In genomic region chr4:82624285-82625045, GRCm38 (mm10) we compare ENCODE assay signal across 24 mouse cellular contexts.
A peak's percentile ranks its signal among the peaks of the same experiment; 100 is the strongest.
DNase-seq lines count a peak whose midpoint lies in the region; ATAC-seq and TF ChIP-seq lines count a peak whose summit lies in the region.
"Had no signal": no experiment of that assay in that cellular context is flagged by ENCODE, and none has a peak within 500 bp of the region (broad histone marks: within the 10 kb centered on the region; RNA-seq: fewer than 3 reads in every experiment).

No protein-coding gene starts in this region.

- no peak for TF ChIP-seq CTCF in heart, postnatal 0 days (IDR thresholded peaks at IDR 0.05; ENCODE audit: low read depth)

- no peaks in the 10 kb centered on the region for H3K9me3 ChIP-seq in heart, postnatal 0 days (replicated peaks; ENCODE audit: control insufficient read depth, low read length)
- no peaks in the 10 kb centered on the region for H3K9me3 ChIP-seq in limb, embryonic 14.5 days (ENCODE audit: control insufficient read depth, low read length)
- H3K9me3 ChIP-seq: embryonic facial prominence, embryonic 15.5 days; kidney, embryonic 15.5 days; megakaryocyte, embryonic 14.5 days had no signal

- no peak overlapping the region for H3K4me2 ChIP-seq in heart, postnatal 0 days (ENCODE audit: low read depth, low read length)
- H3K4me2 ChIP-seq in limb, embryonic 14.5 days (replicated peaks; ENCODE audit: low read depth, low read length, severe bottlenecking), result no peak overlapping the region
- H3K4me2 ChIP-seq: embryonic facial prominence, embryonic 15.5 days; kidney, embryonic 15.5 days had no signal

- H3K27ac ChIP-seq in heart, postnatal 0 days (ENCODE audit: low read depth), result peak overlapping the region; percentile 30; the same call in 1 of the 2 replicates
- 0 out of 2 replicates have a peak overlapping the region, but pooled peaks have one; percentile 63 for H3K27ac ChIP-seq in limb, embryonic 14.5 days (replicated peaks; ENCODE audit: low read depth, low read length)
- H3K27ac ChIP-seq: heart, adult 2 months; kidney, embryonic 15.5 days had no signal

- H3K27me3 ChIP-seq in heart, postnatal 0 days (ENCODE audit: control insufficient read depth, insufficient read depth, low read length), result no peaks in the 10 kb centered on the region
- H3K27me3 ChIP-seq in limb, embryonic 14.5 days (ENCODE audit: control insufficient read depth, insufficient read depth, low read length), result no peaks in the 10 kb centered on the region
- H3K27me3 ChIP-seq: embryonic facial prominence, embryonic 15.5 days; kidney, embryonic 15.5 days; megakaryocyte, embryonic 14.5 days had no signal

- no peak for DNase-seq in heart, postnatal 0 days (ENCODE audit: low spot score)
- no peak for DNase-seq in heart, adult 18-20 months
- peak; percentile 49 for DNase-seq in CD4-positive helper T cell, adult 2 months (ENCODE audit: low read depth, low spot score)
- peak; percentile 2 for DNase-seq in T-cell, adult 2 months (ENCODE audit: low spot score)
- DNase-seq in limb, embryonic 14.5 days (ENCODE audit: low spot score), result no peak
- no peak for DNase-seq in thymus, postnatal 14 days
- DNase-seq in frontal cortex, postnatal 36 days (ENCODE audit: low spot score in 2 of 2), result no peak
- DNase-seq: adrenal gland, postnatal 14 days; cerebellum, adult 11 months; cerebellum, postnatal 14 days; heart, adult 2 months; heart, postnatal 10 days; kidney, postnatal 4 days; liver; right cerebral cortex, postnatal 14 days; spleen, adult 18-20 months; thymus, adult 2 months had no signal

- no peak for ATAC-seq in heart, postnatal 0 days (ENCODE audit: insufficient read depth, low read depth)
- no peak for ATAC-seq in limb, embryonic 14.5 days (ENCODE audit: low FRiP score, low read depth)
- ATAC-seq in monocyte, adult 5-6 weeks (replicated peaks; ENCODE audit: insufficient number of reproducible peaks, low FRiP score, low TSS enrichment, poor library complexity, severe bottlenecking), result no peak
- ATAC-seq: hindbrain, embryonic 16.5 days; intestine, postnatal 0 days; lung, postnatal 0 days had no signal

- H3K9ac ChIP-seq in heart, postnatal 0 days (replicated peaks; ENCODE audit: low read depth, low read length), result no peak overlapping the region
- H3K9ac ChIP-seq in limb, embryonic 14.5 days (ENCODE audit: low read depth, low read length, severe bottlenecking), result no peak overlapping the region
- H3K9ac ChIP-seq: embryonic facial prominence, embryonic 15.5 days; kidney, embryonic 15.5 days had no signal

- H3K4me3 ChIP-seq in heart, postnatal 0 days (ENCODE audit: low read depth, low read length), result no peak overlapping the region
- no peak overlapping the region for H3K4me3 ChIP-seq in limb, embryonic 14.5 days (replicated peaks; ENCODE audit: low read length)
- H3K4me3 ChIP-seq: embryonic facial prominence, embryonic 15.5 days; heart, adult 2 months; kidney, embryonic 15.5 days; megakaryocyte, embryonic 14.5 days had no signal

- no peaks in the 10 kb centered on the region for H3K36me3 ChIP-seq in heart, postnatal 0 days (replicated peaks; ENCODE audit: control insufficient read depth, insufficient read depth, low read length)
- H3K36me3 ChIP-seq in limb, embryonic 14.5 days (ENCODE audit: control insufficient read depth, insufficient read depth, low read length), result no peaks in the 10 kb centered on the region
- H3K36me3 ChIP-seq: embryonic facial prominence, embryonic 15.5 days; kidney, embryonic 15.5 days had no signal

- H3K4me1 ChIP-seq in heart, postnatal 0 days (ENCODE audit: control insufficient read depth, insufficient read depth), result peaks cover 17% of the 10 kb centered on the region
- peaks cover 22% of the 10 kb centered on the region for H3K4me1 ChIP-seq in limb, embryonic 14.5 days (ENCODE audit: control insufficient read depth, insufficient read depth, low read length)
- H3K4me1 ChIP-seq: megakaryocyte, embryonic 14.5 days had no signal

- 73% methylated on average over 8 of the region's 8 CpGs for WGBS in heart, postnatal 0 days
- WGBS in limb, embryonic 14.5 days, result 77% methylated on average over 8 of the region's 8 CpGs

- no peak for TF ChIP-seq EP300 in heart, postnatal 0 days (IDR thresholded peaks at IDR 0.05; ENCODE audit: low read depth)

- no peak for TF ChIP-seq POLR2A in limb, embryonic 14.5 days (IDR thresholded peaks at IDR 0.05; ENCODE audit: borderline replicate concordance, extremely low read depth, insufficient read depth, insufficient read length)

Comparison
In these comparisons a context has a peak if more than half of its experiments do, and no peak if none do; other contexts are left out.
1. DNase-seq: peak in CD4-positive helper T cell, adult 2 months (single experiment) and T-cell, adult 2 months (single experiment); none in heart, postnatal 0 days (single experiment), heart, adult 18-20 months (0 of 2), limb, embryonic 14.5 days (single experiment), thymus, postnatal 14 days (single experiment) and frontal cortex, postnatal 36 days (0 of 2).